Comparison of ENCODE assay signal across 1 mouse cellular context in the genomic region with DNA sequence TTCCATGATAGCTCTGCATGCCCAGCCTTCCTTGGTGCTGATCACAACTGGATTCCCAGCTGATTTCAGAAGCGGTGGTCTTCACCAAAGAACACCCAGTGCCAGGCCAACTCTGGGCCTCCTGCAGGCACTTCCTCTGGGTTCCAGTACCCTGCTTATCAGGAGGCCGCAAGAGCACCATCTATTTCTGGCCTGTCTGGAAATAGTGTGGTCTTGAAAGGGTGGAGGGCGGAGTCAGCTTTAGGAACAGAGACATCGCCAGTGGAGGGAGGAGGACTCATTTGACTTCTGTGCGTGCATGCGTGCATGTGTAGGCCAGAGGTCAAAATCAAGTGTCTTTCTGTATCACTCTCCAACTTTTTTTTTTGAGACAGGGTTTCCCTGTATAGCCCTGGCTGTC.
TF ChIP-seq lines count a peak whose summit lies in the region.

No protein-coding gene starts in this region.

TF ChIP-seq in CH12.LX, 34 proteins besides CTCF, POLR2A, EP300 and RAD21 (continued from another document):
- TF ChIP-seq TCF12 (IDR thresholded peaks at IDR 0.05; ENCODE audit: low read depth, low read length) = peak; percentile 43; the same call in 1 of the 2 replicates
- TF ChIP-seq MAX (IDR thresholded peaks at IDR 0.05; ENCODE audit: low read length) = no peak
- no peak for TF ChIP-seq CHD1 (IDR thresholded peaks at IDR 0.05; ENCODE audit: low read depth, low read length)
- TF ChIP-seq ETS1 (conservative IDR thresholded peaks at IDR 0.05; ENCODE audit: low read depth, low read length) = peak; percentile 50; the same call in 1 of the 2 replicates
TF ChIP-seq in CH12.LX: peak in this region for 5.
